Mouse (Mus musculus): Measurements from ENCODE around the gene Gm13289.

DNA sequence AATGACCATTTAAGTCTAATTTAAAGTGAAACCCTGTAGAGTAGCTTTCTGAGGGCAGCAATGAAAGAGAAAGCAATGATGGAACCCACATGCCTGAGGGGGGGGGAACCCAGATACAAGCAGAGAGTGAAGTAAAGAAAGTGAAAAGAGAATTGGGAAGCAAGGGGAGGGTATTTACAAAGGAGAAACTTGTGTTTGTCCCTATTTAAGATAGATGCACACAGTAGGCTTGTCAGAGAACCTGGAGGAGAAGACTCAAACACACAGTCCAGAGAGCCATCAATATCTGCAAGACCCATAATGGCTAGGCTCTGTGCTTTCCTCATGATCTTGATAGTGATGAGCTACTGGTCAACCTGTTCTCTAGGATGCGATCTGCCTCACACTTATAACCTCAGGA, 42.9 kb downstream of the Gm13289 start, which contains the start of gene Ifna11:
- TF ChIP-seq POLR2A (IDR thresholded peaks at IDR 0.05; ENCODE audit: control insufficient read depth in 1 of 2, insufficient read depth in 1 of 2, low read depth in 1 of 2, low read length in 2 of 2, poor library complexity in 1 of 2) (no peak), CTCF (IDR thresholded peaks at IDR 0.05 in 2 of 3, conservative IDR thresholded peaks at IDR 0.05 in 1 of 3; ENCODE audit: control insufficient read depth in 1 of 3, insufficient read depth in 1 of 3, low read depth in 2 of 3, low read length in 3 of 3, poor library complexity in 1 of 3, severe bottlenecking in 1 of 3) (no peak)
